Mouse (Mus musculus) kidney, embryonic 16.5 days (tissue): Measurements from ENCODE around the gene Rdh16f2. TPM values are rescaled to one million over a fixed set of nuclear protein-coding genes. Genes with fewer than 3 reads are reported as not detected.
A peak's percentile ranks its signal among the peaks of the same experiment; 100 is the strongest.
"Not testable (repeated sequence)": the region's sequence is repeated elsewhere in the genome, so short reads cannot be mapped to it uniquely, and the experiment has no call there.

Source experiments
- ATAC-seq: fragments of 200-750 bp; cut with Nextera tagmentation; 2 replicates; pipeline ENCODE4 v1.8.0; 2017; ENCODE audit warnings: moderate TSS enrichment; ENCODE audit not compliant: low FRiP score, low TSS enrichment
- H3K27ac ChIP-seq: fragments of 300-500 bp; sonication (generic); 2 replicates; pipeline ENCODE4 v1.5.1; 2014; ENCODE audit warnings: low read length
- H3K27me3 ChIP-seq: fragments of 300-500 bp; sonication (generic); 2 replicates; pipeline ENCODE4 v1.6.1; 2014; ENCODE audit warnings: low read length, control low read depth, mixed read lengths; ENCODE audit not compliant: insufficient read depth
- H3K36me3 ChIP-seq: fragments of 300-500 bp; sonication (generic); 2 replicates; pipeline ENCODE4 v1.6.1; 2014; ENCODE audit warnings: low read length, control low read depth, mixed read lengths; ENCODE audit not compliant: insufficient read depth
- H3K4me1 ChIP-seq: fragments of 300-500 bp; sonication (generic); 2 replicates; pipeline ENCODE4 v1.6.1; 2014; ENCODE audit warnings: low read length, control low read depth, mixed read lengths; ENCODE audit not compliant: insufficient read depth
- H3K4me2 ChIP-seq: fragments of 300-500 bp; sonication (generic); replicated peaks from 2 replicates; pipeline ENCODE4 v1.6.1; 2014; ENCODE audit warnings: low read depth, low read length
- H3K4me3 ChIP-seq: fragments of 300-500 bp; sonication (generic); 2 replicates; pipeline ENCODE4 v1.5.1; 2014; ENCODE audit warnings: mild to moderate bottlenecking, low read length
- H3K9ac ChIP-seq: fragments of 300-500 bp; sonication (generic); replicated peaks from 2 replicates; pipeline ENCODE4 v1.6.1; 2014; ENCODE audit warnings: low read length
- H3K9me3 ChIP-seq: fragments of 300-500 bp; sonication (generic); 2 replicates; pipeline ENCODE4 v1.6.1; 2016; ENCODE audit warnings: low read length, control low read depth
- whole genome bisulfite sequencing: fragments of 180-500 bp; shearing (Covaris S2); extraction: QIAGEN DNeasy Blood & Tissue Kit; methylation state at CpG from one replicate; pipeline ENCODE4 v1.1.7; 2014; 5-methylcytosine and 5-hydroxymethylcytosine counted together
- polyA plus RNA-seq: library from polyadenylated mRNA; unstranded; fragments of >200 nt; fragmentation: Nextera tagmentation; extraction: Ambion mirVana; gene quantifications from 2 replicates; pipeline ENCODE4 v1.2.1, GENCODE M21; 2015

Gene Rdh16f2
- polyA plus RNA-seq, 1 experiment from 2014 or later: 1.1 TPM

- Histone ChIP-seq H3K9me3 (no peaks in the 10 kb centered on the region), H3K9ac (no peak overlapping the region), H3K27ac (no peak overlapping the region), H3K36me3 (no peaks in the 10 kb centered on the region), H3K4me2 (no peak overlapping the region), H3K4me3 (no peak overlapping the region), H3K4me1 (no peaks in the 10 kb centered on the region), H3K27me3 (no peaks in the 10 kb centered on the region)
- WGBS: 50% methylated on average over 1 of the region's 1 CpGs
- no peak for ATAC-seq
These were observed 36.8 kb downstream of the Rdh16f2 start for GRCm38 (mm10) chr10:127903116-127903515.

GRCm38 (mm10) chr10:127904718-127905446 is 38.6 kb downstream of the Rdh16f2 start:
- H3K4me3 ChIP-seq: no peak overlapping the region
- peak; percentile 54; the same call in 1 of the 2 replicates for ATAC-seq
- WGBS: 68% methylated on average over 7 of the region's 7 CpGs
- no peaks in the 10 kb centered on the region for H3K36me3 ChIP-seq
- no peaks in the 10 kb centered on the region for H3K4me1 ChIP-seq
- no peaks in the 10 kb centered on the region for H3K27me3 ChIP-seq
- H3K9ac ChIP-seq: no peak overlapping the region
- H3K4me2 ChIP-seq: no peak overlapping the region
- no peaks in the 10 kb centered on the region for H3K9me3 ChIP-seq
- H3K27ac ChIP-seq: no peak overlapping the region

DNA sequence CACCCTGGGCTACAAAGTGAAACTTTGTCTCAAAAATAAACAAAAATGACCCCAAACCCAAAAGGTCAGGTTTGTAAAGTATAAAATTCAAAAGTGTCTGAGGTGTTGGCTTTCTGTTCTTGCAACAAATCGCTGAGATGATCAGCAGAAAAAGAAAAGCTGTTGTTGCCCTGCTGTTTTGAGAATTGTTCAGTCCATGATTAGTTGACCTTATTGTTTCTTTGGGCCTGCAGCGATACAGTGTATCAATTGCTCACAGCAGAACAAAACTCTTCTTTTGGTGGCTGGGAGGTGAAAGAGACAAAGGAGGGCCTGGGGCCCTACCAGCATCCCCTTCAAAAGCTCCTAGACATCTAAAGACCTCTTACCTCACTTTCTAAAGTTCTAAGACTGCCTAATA is 39.9 kb downstream of the Rdh16f2 start:
- ATAC-seq: no peak
- WGBS: 79% methylated on average over 2 of the region's 2 CpGs
- H3K9ac ChIP-seq: no peak overlapping the region
- no peaks in the 10 kb centered on the region for H3K4me1 ChIP-seq
- H3K9me3 ChIP-seq: no peaks in the 10 kb centered on the region
- no peak overlapping the region for H3K4me3 ChIP-seq
- no peaks in the 10 kb centered on the region for H3K36me3 ChIP-seq
- H3K4me2 ChIP-seq: no peak overlapping the region
- H3K27me3 ChIP-seq: no peaks in the 10 kb centered on the region
- no peak overlapping the region for H3K27ac ChIP-seq

- Histone ChIP-seq H3K4me1 (no peaks in the 10 kb centered on the region), H3K27me3 (no peaks in the 10 kb centered on the region), H3K4me3 (no peak overlapping the region), H3K36me3 (no peaks in the 10 kb centered on the region), H3K9me3 (no peaks in the 10 kb centered on the region), H3K4me2 (no peak overlapping the region), H3K27ac (no peak overlapping the region), H3K9ac (no peak overlapping the region)
- ATAC-seq: no peak
These were observed 41.2 kb downstream of the Rdh16f2 start for GRCm38 (mm10) chr10:127907386-127907951.

GRCm38 (mm10) chr10:127915578-127915977 is 49.3 kb downstream of the Rdh16f2 start:
- no peaks in the 10 kb centered on the region for H3K27me3 ChIP-seq
- H3K4me3 ChIP-seq: no peak overlapping the region
- no peaks in the 10 kb centered on the region for H3K36me3 ChIP-seq
- no peaks in the 10 kb centered on the region for H3K4me1 ChIP-seq
- no peak overlapping the region for H3K27ac ChIP-seq
- H3K9me3 ChIP-seq: no peaks in the 10 kb centered on the region
- 89% methylated on average over 1 of the region's 1 CpGs for WGBS
- no peak overlapping the region for H3K9ac ChIP-seq
- ATAC-seq: no peak
- H3K4me2 ChIP-seq: no peak overlapping the region

DNA sequence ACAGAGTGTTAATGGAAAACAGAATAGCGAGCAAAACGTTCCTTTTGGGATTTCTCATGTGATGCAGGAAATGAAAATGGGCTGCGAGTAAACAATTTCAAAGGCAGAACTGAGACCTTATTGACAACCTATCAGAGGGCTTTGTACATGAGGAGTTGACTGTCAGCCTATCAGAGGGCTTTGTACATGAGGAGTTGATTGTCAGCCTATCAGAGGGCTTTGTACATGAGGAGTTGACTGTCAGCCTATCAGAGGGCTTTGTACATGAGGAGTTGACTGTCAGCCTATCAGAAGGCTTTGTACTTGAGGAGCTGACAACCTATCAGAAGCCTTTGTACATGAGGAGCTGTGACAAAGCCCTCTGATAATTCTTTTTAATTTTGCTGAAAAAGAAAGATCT is 50.9 kb downstream of the Rdh16f2 start:
- H3K36me3 ChIP-seq, H3K4me2 ChIP-seq, ATAC-seq, H3K27ac ChIP-seq, H3K4me1 ChIP-seq, H3K27me3 ChIP-seq, H3K9me3 ChIP-seq, H3K4me3 ChIP-seq, H3K9ac ChIP-seq: not testable (repeated sequence)
- WGBS: 87% methylated on average over 3 of the region's 3 CpGs

GRCm38 (mm10) chr10:127917651-127918050 is 51.4 kb downstream of the Rdh16f2 start:
- no peak overlapping the region for H3K9ac ChIP-seq
- H3K36me3 ChIP-seq: no peaks in the 10 kb centered on the region
- H3K4me1 ChIP-seq: no peaks in the 10 kb centered on the region
- no peak overlapping the region for H3K27ac ChIP-seq
- WGBS: 93% methylated on average over 5 of the region's 5 CpGs
- H3K9me3 ChIP-seq: no peaks in the 10 kb centered on the region
- H3K27me3 ChIP-seq: no peaks in the 10 kb centered on the region
- ATAC-seq: no peak
- H3K4me2 ChIP-seq: no peak overlapping the region
- H3K4me3 ChIP-seq: no peak overlapping the region

- H3K36me3 ChIP-seq: no peaks in the 10 kb centered on the region
- H3K4me1 ChIP-seq: peaks cover 10% of the 10 kb centered on the region; the same call in 1 of the 2 replicates
- no peak for ATAC-seq
- no peak overlapping the region for H3K9ac ChIP-seq
- H3K27ac ChIP-seq: no peak overlapping the region
- no peak overlapping the region for H3K4me2 ChIP-seq
- 54% methylated on average over 1 of the region's 1 CpGs for WGBS
- no peaks in the 10 kb centered on the region for H3K9me3 ChIP-seq
- H3K4me3 ChIP-seq: no peak overlapping the region
- no peaks in the 10 kb centered on the region for H3K27me3 ChIP-seq
These were observed 56.0 kb downstream of the Rdh16f2 start for GRCm38 (mm10) chr10:127922241-127922640.

GRCm38 (mm10) chr10:127923024-127923423 is 56.8 kb downstream of the Rdh16f2 start:
- 82% methylated on average over 8 of the region's 8 CpGs for WGBS
- Histone ChIP-seq H3K4me3 (no peak overlapping the region), H3K27me3 (no peaks in the 10 kb centered on the region), H3K9ac (no peak overlapping the region), H3K27ac (no peak overlapping the region), H3K36me3 (no peaks in the 10 kb centered on the region), H3K9me3 (no peaks in the 10 kb centered on the region), H3K4me2 (no peak overlapping the region), H3K4me1 (peaks cover 10% of the 10 kb centered on the region; the same call in 1 of the 2 replicates)
- ATAC-seq: no peak

DNA sequence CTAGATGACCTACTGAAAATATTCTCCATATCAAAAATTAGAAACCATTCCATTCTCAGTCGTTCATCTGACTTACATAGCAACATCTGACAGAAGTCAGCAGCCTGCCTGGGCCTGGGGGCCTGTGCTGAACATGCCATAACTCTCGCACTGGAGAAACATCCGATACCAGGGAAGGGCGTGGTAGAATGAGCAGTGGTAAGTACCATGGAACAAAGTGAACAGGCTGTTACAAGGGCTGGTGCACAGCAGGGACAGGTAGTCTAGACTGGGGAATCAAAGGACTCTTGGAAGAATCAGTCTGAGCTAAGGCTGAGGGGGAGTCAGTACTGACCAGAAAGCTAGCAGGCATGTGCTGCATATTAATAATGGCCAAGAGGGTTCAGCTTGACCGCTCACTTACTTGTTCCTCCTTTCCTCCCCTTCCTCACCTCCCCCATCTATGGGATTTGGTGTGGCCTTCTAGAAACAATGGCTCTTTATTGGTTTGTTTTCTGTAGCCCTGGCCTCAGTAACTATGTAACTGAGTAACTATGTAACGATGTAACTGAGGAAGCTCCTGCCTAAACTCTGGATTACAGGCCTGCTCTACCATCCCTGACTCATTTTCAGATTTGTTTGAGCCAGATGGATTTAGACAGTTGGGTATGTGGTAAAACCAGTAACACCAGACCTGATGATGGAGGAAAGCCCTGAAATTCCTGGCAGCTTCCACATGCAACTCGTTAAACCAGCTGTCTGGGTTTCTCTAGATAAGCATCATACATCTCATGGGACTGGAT is 58.5 kb downstream of the Rdh16f2 start:
- Histone ChIP-seq H3K9me3 (no peaks in the 10 kb centered on the region), H3K4me1 (peaks cover 10% of the 10 kb centered on the region; the same call in 1 of the 2 replicates), H3K4me2 (no peak overlapping the region), H3K4me3 (no peak overlapping the region), H3K27ac (peak overlapping the region; percentile 63), H3K36me3 (no peaks in the 10 kb centered on the region), H3K9ac (no peak overlapping the region), H3K27me3 (no peaks in the 10 kb centered on the region)
- WGBS: 39% methylated on average over 7 of the region's 7 CpGs
- peak; percentile 92 for ATAC-seq
